Mouse (Mus musculus) heart, embryonic 10.5 days (tissue): ENCODE measurements around the gene Kbtbd8. TPM values are rescaled to one million over a fixed set of nuclear protein-coding genes. Genes with fewer than 3 reads are reported as not detected.

Source experiments
- polyA plus RNA-seq: library from polyadenylated mRNA; unstranded; fragments of >200 nt; fragmentation: Nextera tagmentation; extraction: Ambion mirVana; gene quantifications from 2 replicates; pipeline ENCODE4 v1.2.1, GENCODE M21; 2016

Kbtbd8 gene
- polyA plus RNA-seq, 1 experiment from 2014 or later, result 4.6 TPM

Other genes starting within 250 kb of the Kbtbd8 start
- not detected in 2 replicates for gene Gm10234, start 204.9 kb downstream of the Kbtbd8 start, polyA plus RNA-seq